Mouse (Mus musculus) thymus, adult 2 months (tissue): Measurements from ENCODE around the gene Clec3a.

Source experiments
- CTCF ChIP-seq: fragments of 200-500 bp; IDR thresholded peaks from 2 replicates; pipeline ENCODE4 v1.5.1; 2012; ENCODE audit warnings: mild to moderate bottlenecking, control low read depth, low read length, moderate library complexity, borderline replicate concordance; ENCODE audit not compliant: control insufficient read depth, poor library complexity, insufficient read depth; ENCODE audit errors: extremely low read depth
- POLR2A ChIP-seq: fragments of 200-500 bp; IDR thresholded peaks from 2 replicates; pipeline ENCODE4 v1.6.1; 2012; ENCODE audit warnings: mild to moderate bottlenecking, low read length, control low read depth, moderate library complexity; ENCODE audit not compliant: control insufficient read depth, poor library complexity, insufficient read depth; ENCODE audit errors: extremely low read depth

GRCm38 (mm10) chr8:114411421-114411820 lies 6.5 kb upstream of the Clec3a start:
- TF ChIP-seq CTCF: no peak
- no peak for TF ChIP-seq POLR2A
